Mouse (Mus musculus) cerebellum, adult 2 months (tissue): ENCODE results near the gene Kctd2. TPM values are rescaled to one million over a fixed set of nuclear protein-coding genes. Genes with fewer than 3 reads are reported as not detected.
A peak's percentile ranks its signal among the peaks of the same experiment; 100 is the strongest.
"Not testable (repeated sequence)": the region's sequence is repeated elsewhere in the genome, so short reads cannot be mapped to it uniquely, and the experiment has no call there.

Experiments
- DNase-seq, 2 experiments: peaks; one replicate each; pipeline ENCODE4 v3.0.0; 2021
- H3K27ac ChIP-seq: fragments of 200-500 bp; 2 replicates; pipeline ENCODE4 v1.5.1; 2012; ENCODE audit warnings: low read length, control low read depth, inconsistent platforms; ENCODE audit not compliant: insufficient read depth
- H3K27me3 ChIP-seq: fragments of 200-500 bp; 2 replicates; pipeline ENCODE4 v1.6.1; 2012; ENCODE audit warnings: inconsistent platforms, mild to moderate bottlenecking, low read length, moderate library complexity; ENCODE audit not compliant: control insufficient read depth, insufficient read depth
- H3K4me1 ChIP-seq: fragments of 200-500 bp; 2 replicates; pipeline ENCODE4 v1.6.1; 2011; ENCODE audit warnings: low read length; ENCODE audit not compliant: control insufficient read depth, insufficient read depth
- H3K4me3 ChIP-seq: fragments of 200-500 bp; replicated peaks from 2 replicates; pipeline ENCODE3; 2011; ENCODE audit warnings: mild to moderate bottlenecking, low read depth, low read length, control low read depth; ENCODE audit not compliant: insufficient read depth
- CTCF ChIP-seq: fragments of 200-500 bp; IDR thresholded peaks from 2 replicates; pipeline ENCODE4 v1.5.1; 2011; ENCODE audit warnings: low read depth, mild to moderate bottlenecking, control low read depth, low read length, moderate library complexity, borderline replicate concordance; ENCODE audit not compliant: insufficient read depth
- POLR2A ChIP-seq: fragments of 200-500 bp; IDR thresholded peaks from 2 replicates; pipeline ENCODE4 v1.6.1; 2011; ENCODE audit warnings: low read length, control low read depth, borderline replicate concordance; ENCODE audit not compliant: insufficient read depth
- WGBS: fragments of 180-500 bp; shearing (Covaris S2); methylation state at CpG from one replicate; pipeline ENCODE4 v1.1.7; 2018; 5-methylcytosine and 5-hydroxymethylcytosine counted together
- polyA plus RNA-seq: library from polyadenylated mRNA; depleted of rRNA; stranded (reverse); fragments of >200 nt; gene quantifications from 2 replicates; pipeline ENCODE4 v1.2.3, GENCODE M21; 2012; rRNA removed

The Kctd2 gene
- polyA plus RNA-seq, 1 experiment = 98.0 TPM

GRCm38 (mm10) chr11:115475025-115475757, 55.3 kb downstream of the Kctd2 start, which contains the start of gene Armc7:
Armc7 (plus strand) TSS chr11:115475667.
- TF ChIP-seq POLR2A (peak; percentile 83), CTCF (no peak)
- Histone ChIP-seq H3K27me3 (no peaks in the 10 kb centered on the region), H3K4me3 (peak within 1 kb of the TSS; percentile 74), H3K4me1 (peaks cover 16% of the 10 kb centered on the region; the same call in 1 of the 2 replicates), H3K27ac (peak within 1 kb of the TSS; percentile 77)
- peak; percentile 93 for DNase-seq
- under 1% methylated on average over 26 of the region's 26 CpGs for WGBS

GRCm38 (mm10) chr11:115475758-115476237, 55.9 kb downstream of the Kctd2 start:
- 2% methylated on average over 28 of the region's 28 CpGs for WGBS
- no peak for TF ChIP-seq POLR2A
- no peak for TF ChIP-seq CTCF
- H3K27ac ChIP-seq = no peak overlapping the region

GRCm38 (mm10) chr11:115476630-115477029, 56.7 kb downstream of the Kctd2 start:
- WGBS = 81% methylated on average over 4 of the region's 4 CpGs
- H3K27me3 ChIP-seq = not testable (repeated sequence)

More at GRCm38 (mm10) chr11:115475758-115476237, 55.9 kb downstream of the Kctd2 start:
- Histone ChIP-seq H3K27me3 (no peaks in the 10 kb centered on the region), H3K4me3 (peak overlapping the region; percentile 74), H3K4me1 (peaks cover 16% of the 10 kb centered on the region; the same call in 1 of the 2 replicates)
- no peak for DNase-seq

GRCm38 (mm10) chr11:115477388-115477787, 57.5 kb downstream of the Kctd2 start:
- H3K4me3 ChIP-seq, DNase-seq, H3K27me3 ChIP-seq, H3K27ac ChIP-seq: not testable (repeated sequence)
- peaks cover 16% of the 10 kb centered on the region; the same call in 1 of the 2 replicates for H3K4me1 ChIP-seq
- WGBS = 85% methylated on average over 7 of the region's 7 CpGs

More at GRCm38 (mm10) chr11:115476630-115477029, 56.7 kb downstream of the Kctd2 start:
- H3K4me1 ChIP-seq = peaks cover 16% of the 10 kb centered on the region; the same call in 1 of the 2 replicates
- not testable (repeated sequence) for DNase-seq, H3K27ac ChIP-seq, H3K4me3 ChIP-seq

GRCm38 (mm10) chr11:115478296-115478938, 58.5 kb downstream of the Kctd2 start:
- DNase-seq = no peak

More at GRCm38 (mm10) chr11:115478296-115478938, 58.5 kb downstream of the Kctd2 start:
- no peak overlapping the region for H3K4me3 ChIP-seq
- H3K27ac ChIP-seq = no peak overlapping the region
- no peak for TF ChIP-seq POLR2A
- no peak for TF ChIP-seq CTCF
- H3K27me3 ChIP-seq = no peaks in the 10 kb centered on the region
- WGBS = 86% methylated on average over 9 of the region's 9 CpGs
- peaks cover 6% of the 10 kb centered on the region; the same call in 1 of the 2 replicates for H3K4me1 ChIP-seq

Other genes with a start within 250 kb of the Kctd2 start
- 12.5 and 13.3 TPM in 2 replicates for gene Tmem104, start 232.6 kb upstream of the Kctd2 start, polyA plus RNA-seq
- 30.8 and 37.5 TPM in 2 replicates for gene Nat9, start 232.3 kb upstream of the Kctd2 start, polyA plus RNA-seq
- 249 and 283 TPM in 2 replicates for gene Grin2c, start 152.9 kb upstream of the Kctd2 start, polyA plus RNA-seq
- gene Fdxr, start 143.1 kb upstream of the Kctd2 start, polyA plus RNA-seq = 53.5 and 56.8 TPM in 2 replicates
- gene Fads6, start 122.5 kb upstream of the Kctd2 start, polyA plus RNA-seq = 57.3 and 63.7 TPM in 2 replicates
- 0.65 and 0.97 TPM in 2 replicates for gene Otop2, start 113.0 kb upstream of the Kctd2 start, polyA plus RNA-seq
- gene Ush1g, start 98.1 kb upstream of the Kctd2 start, polyA plus RNA-seq = 1.4 TPM in 2 replicates
- 0.11 and 0.13 TPM in 2 replicates for gene Otop3, start 85.4 kb upstream of the Kctd2 start, polyA plus RNA-seq
- gene Hid1, start 52.4 kb upstream of the Kctd2 start, polyA plus RNA-seq = 105 and 106 TPM in 2 replicates
- 53.7 and 54.3 TPM in 2 replicates for gene Cdr2l, start 38.2 kb upstream of the Kctd2 start, polyA plus RNA-seq
- 157 and 164 TPM in 2 replicates for gene Mrpl58, start 16.4 kb upstream of the Kctd2 start, polyA plus RNA-seq
- gene Atp5h, start 166 bp upstream of the Kctd2 start, polyA plus RNA-seq = 899 and 972 TPM in 2 replicates
- 0.15 and 0.25 TPM in 2 replicates for gene Trim80, start 20.4 kb downstream of the Kctd2 start, polyA plus RNA-seq
- 0.08 and 0.25 TPM in 2 replicates for gene Slc16a5, start 42.3 kb downstream of the Kctd2 start, polyA plus RNA-seq
- gene Armc7, start 55.5 kb downstream of the Kctd2 start, polyA plus RNA-seq = 7.3 and 8.5 TPM in 2 replicates
- 98.2 and 102 TPM in 2 replicates for gene Nt5c, start 71.7 kb downstream of the Kctd2 start, polyA plus RNA-seq
- 75.1 and 77.2 TPM in 2 replicates for gene Jpt1, start 94.3 kb downstream of the Kctd2 start, polyA plus RNA-seq
- gene Sumo2, start 116.1 kb downstream of the Kctd2 start, polyA plus RNA-seq = 260 and 273 TPM in 2 replicates
- 93.2 and 104 TPM in 2 replicates for gene Nup85, start 144.3 kb downstream of the Kctd2 start, polyA plus RNA-seq
- gene Mrps7, start 183.8 kb downstream of the Kctd2 start, polyA plus RNA-seq = 55.9 and 57.5 TPM in 2 replicates
- 64.2 and 68.0 TPM in 2 replicates for gene Gga3, start 183.9 kb downstream of the Kctd2 start, polyA plus RNA-seq
- 86.9 and 97.3 TPM in 2 replicates for gene Mif4gd, start 192.8 kb downstream of the Kctd2 start, polyA plus RNA-seq
- gene Slc25a19, start 208.2 kb downstream of the Kctd2 start, polyA plus RNA-seq = 115 and 123 TPM in 2 replicates